Mouse (Mus musculus): ENCODE data around the gene Btn2a2. TPM values are rescaled to one million over a fixed set of nuclear protein-coding genes. Genes with fewer than 3 reads are reported as not detected.
A peak's percentile ranks its signal among the peaks of the same experiment; 100 is the strongest.

The Btn2a2 gene
- total RNA-seq, 2 experiments from 2014 or later, result not detected

DNA sequence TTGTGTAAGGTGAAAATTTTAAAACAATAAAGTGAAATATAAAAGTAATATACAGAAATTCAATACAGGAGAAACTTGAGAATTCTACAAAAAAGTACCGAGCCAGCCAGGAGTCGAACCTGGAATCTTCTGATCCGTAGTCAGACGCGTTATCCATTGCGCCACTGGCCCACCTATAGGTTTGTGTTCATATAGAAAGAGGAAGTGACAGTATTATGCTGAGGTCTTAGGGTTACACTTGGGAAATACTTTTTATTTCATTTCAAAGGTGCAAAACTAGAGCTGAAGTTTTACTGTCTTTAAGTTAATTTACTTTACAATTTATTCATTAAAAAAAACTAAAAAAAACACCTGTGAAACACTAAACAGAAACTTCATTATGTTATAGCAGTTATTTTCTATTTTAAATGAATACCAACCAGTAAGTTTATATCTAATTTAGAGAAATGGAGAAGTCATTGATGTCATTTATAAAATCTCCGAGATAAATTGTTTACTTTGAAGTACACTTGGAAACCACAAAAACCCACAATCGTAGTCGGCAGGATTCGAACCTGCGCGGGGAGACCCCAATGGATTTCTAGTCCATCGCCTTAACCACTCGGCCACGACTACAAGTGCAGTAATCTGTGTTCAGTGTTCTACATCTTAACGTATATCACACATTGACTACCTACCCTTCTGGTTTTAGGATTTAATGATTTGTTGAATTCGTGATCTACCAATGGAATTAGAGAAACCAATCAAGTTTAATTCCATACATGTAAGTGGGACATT is 12.0 kb upstream of the Btn2a2 start:
- ATAC-seq (replicated peaks; ENCODE audit: low FRiP score, low TSS enrichment, poor library complexity, severe bottlenecking), result peak; percentile 38

DNA sequence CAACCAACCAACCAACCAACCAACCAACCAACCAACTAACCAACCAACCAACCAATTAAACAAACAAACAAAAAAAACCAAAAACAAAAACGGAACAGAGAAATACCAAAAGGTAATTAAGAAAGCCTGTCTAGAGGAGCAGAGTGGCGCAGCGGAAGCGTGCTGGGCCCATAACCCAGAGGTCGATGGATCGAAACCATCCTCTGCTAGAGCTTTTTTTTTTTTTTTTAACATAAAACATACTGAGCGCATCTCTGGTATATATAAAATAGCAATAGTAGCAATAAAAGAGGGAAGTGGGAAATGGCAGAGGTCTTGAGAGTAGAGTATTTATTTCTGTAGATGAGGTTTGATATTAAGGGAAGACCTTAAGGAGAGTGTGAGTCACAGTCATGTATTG is 11.3 kb upstream of the Btn2a2 start:
- no peak for ATAC-seq (replicated peaks; ENCODE audit: low FRiP score, low TSS enrichment, poor library complexity, severe bottlenecking)

DNA sequence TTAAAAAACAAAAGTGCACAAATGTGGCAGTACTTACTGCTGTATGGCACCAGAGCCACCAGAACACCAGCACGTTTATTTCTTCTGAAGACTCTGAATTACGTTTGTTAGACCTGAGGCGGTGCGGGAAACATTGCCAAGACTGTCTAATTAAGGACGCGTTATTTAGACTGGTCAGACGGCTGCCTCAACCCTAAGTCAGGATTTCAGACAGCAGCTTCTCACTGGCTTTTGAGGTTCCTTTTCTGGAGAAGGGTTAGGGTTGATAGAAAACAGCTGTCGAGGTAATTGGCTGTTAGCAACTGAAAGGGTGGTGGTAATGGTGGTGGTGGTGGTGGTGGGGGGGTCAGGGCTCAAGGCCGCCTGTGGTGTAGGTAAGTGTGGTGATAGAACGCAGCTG is 10.0 kb upstream of the Btn2a2 start:
- ATAC-seq (replicated peaks; ENCODE audit: low FRiP score, low TSS enrichment, poor library complexity, severe bottlenecking), result no peak

DNA sequence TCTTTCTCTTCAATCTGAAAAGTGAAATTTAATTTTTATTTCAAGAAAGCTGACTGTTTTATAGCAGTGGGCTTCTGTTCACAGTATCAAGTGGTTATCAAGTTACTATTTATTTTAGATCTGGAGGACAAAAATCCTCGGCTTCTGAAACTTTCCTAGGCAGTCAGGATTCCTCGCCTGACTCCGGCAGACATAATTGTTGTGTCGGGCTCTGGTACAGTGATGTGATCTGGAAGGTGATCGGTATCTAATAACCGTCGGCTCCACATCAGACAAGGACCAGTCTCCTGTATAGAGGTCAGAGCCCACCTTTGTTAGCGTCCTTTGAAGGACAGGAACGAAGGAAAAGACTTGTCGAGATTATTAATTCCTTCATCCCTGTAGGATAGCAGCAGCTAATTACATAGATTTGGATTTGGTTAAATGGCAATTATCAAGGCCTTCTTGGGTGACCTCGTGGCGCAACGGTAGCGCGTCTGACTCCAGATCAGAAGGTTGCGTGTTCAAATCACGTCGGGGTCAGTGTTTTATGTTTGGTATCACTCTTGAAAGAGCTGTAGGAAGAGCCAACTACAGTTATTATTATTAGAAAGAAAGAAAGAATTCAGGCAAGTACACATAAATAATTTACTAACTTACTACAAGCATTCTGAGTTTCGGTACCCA is 9.1 kb upstream of the Btn2a2 start:
- ATAC-seq (replicated peaks; ENCODE audit: low FRiP score, low TSS enrichment, poor library complexity, severe bottlenecking), result no peak

- ATAC-seq (replicated peaks; ENCODE audit: low FRiP score, low TSS enrichment, poor library complexity, severe bottlenecking), result no peak
These were observed 6.9 kb upstream of the Btn2a2 start for GRCm38 (mm10) chr13:23495526-23495925.

DNA sequence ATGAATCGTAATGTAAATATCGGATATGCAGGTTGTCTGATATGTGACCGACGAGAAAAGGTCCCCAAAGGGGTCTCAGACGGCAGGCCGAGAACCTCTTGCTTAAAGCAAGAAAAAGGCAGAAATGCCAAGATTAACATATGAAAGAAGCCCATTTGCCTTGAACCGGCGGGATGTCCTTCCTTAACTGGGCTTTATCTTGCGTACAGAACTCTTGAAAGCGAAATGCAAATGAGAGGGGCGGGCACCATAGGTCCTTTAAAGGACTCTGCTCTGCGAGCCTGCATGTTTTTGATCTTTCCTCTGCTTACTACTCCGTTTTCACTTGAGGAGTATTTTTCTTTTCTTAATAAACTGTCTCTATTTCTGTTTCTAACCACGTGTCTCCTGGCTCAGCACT is 3.3 kb upstream of the Btn2a2 start:
- ATAC-seq (replicated peaks; ENCODE audit: low FRiP score, low TSS enrichment, poor library complexity, severe bottlenecking), result 0 out of 2 replicates have a peak, but pooled peaks have one; percentile 54

DNA sequence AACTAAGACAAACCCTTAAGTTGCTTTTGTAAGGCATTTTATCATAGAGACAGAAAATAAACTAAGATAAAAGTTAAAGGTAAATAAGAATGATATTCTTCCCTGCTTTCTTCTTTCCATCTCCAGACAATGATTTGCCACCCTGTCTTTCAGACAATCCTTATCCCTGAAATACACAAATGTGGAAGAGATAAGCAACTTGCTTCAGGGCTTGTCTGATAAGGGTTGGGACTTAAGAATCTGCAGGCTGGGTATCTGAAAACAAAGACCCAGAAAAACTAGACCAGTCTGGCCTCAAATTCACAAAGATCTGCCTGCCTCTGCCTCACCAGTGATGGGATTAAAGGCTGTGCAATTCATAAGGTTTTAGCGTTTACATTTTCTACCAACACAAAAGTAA is 2.6 kb upstream of the Btn2a2 start:
- ATAC-seq (replicated peaks; ENCODE audit: low FRiP score, low TSS enrichment, poor library complexity, severe bottlenecking), result 0 out of 2 replicates have a peak, but pooled peaks have one; percentile 32

GRCm38 (mm10) chr13:23490863-23491262 is 2.2 kb upstream of the Btn2a2 start:
- peak; percentile 16; the same call in 1 of the 2 replicates for ATAC-seq (replicated peaks; ENCODE audit: low FRiP score, low TSS enrichment, poor library complexity, severe bottlenecking)

GRCm38 (mm10) chr13:23485271-23485670 is 3.4 kb downstream of the Btn2a2 start:
- ATAC-seq (replicated peaks; ENCODE audit: low FRiP score, low TSS enrichment, poor library complexity, severe bottlenecking), result no peak

DNA sequence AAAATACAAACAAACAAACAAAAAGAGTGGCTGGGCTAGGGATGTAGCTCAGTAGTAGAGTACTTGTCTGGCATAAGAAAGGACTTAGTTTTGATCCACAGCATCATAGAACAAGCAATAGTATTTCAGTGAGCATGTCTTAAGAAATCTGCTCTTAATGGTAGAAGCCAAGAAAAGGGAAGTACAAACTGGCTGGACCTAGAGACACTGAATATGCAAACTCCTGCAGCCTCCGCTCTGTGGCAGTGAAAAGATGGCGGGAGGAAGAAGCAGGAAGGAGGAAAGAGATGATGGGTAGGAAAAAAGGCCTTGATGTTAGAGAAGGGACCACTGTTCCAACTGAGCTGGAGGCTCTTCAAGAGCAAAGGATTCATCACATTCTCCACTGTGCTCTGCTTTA is 5.5 kb downstream of the Btn2a2 start:
- no peak for ATAC-seq (replicated peaks; ENCODE audit: low FRiP score, low TSS enrichment, poor library complexity, severe bottlenecking)

DNA sequence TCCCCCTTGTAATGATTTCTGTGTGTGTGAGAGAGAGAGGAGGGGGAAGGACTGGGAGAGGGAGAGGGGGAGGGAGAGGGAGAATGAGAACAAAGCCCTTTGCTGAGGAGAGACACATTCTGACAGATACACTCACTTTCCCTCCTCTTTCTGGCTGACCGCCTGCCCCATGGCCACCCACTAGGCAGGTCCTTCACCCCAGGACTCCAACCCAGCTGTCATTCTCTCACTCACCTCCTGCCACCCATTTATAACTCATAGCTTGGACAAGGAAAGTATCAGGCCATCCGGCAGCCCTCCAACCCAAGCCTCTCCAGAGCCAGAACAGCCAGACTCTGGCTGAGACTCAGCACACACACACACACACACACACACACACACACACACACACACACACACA is 13.0 kb downstream of the Btn2a2 start:
- no peak for ATAC-seq (replicated peaks; ENCODE audit: low FRiP score, low TSS enrichment, poor library complexity, severe bottlenecking)

DNA sequence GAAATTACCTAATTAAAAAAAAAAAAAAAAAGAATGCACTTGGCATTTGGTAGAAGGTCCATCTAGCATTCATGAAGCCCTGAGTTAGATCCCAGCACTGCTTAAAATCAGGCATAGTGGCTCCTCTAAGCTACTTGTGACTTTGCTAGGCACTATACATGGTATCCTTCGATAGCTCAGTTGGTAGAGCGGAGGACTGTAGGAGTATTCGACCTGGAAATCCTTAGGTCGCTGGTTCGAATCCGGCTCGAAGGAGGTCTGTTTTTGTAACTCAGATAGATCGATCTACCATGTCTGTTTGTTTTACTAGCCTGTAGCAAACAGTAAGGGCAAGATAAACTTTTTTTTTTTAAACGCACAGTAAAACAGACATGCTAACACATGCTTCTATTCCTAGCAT is 21.7 kb downstream of the Btn2a2 start:
- peak; percentile 62 for ATAC-seq (replicated peaks; ENCODE audit: low FRiP score, low TSS enrichment, poor library complexity, severe bottlenecking)

- ATAC-seq (replicated peaks; ENCODE audit: low FRiP score, low TSS enrichment, poor library complexity, severe bottlenecking), result no peak
These were observed 22.4 kb downstream of the Btn2a2 start for GRCm38 (mm10) chr13:23466306-23466705.

GRCm38 (mm10) chr13:23465600-23466109 is 23.0 kb downstream of the Btn2a2 start, which contains the start of gene Btn1a1:
Btn1a1 (minus strand) TSS chr13:23465901.
- peak; percentile 62 for ATAC-seq (replicated peaks; ENCODE audit: low FRiP score, low TSS enrichment, poor library complexity, severe bottlenecking)

- ATAC-seq (replicated peaks; ENCODE audit: low FRiP score, low TSS enrichment, poor library complexity, severe bottlenecking), result no peak
These were observed 23.8 kb downstream of the Btn2a2 start for GRCm38 (mm10) chr13:23464841-23465366.

DNA sequence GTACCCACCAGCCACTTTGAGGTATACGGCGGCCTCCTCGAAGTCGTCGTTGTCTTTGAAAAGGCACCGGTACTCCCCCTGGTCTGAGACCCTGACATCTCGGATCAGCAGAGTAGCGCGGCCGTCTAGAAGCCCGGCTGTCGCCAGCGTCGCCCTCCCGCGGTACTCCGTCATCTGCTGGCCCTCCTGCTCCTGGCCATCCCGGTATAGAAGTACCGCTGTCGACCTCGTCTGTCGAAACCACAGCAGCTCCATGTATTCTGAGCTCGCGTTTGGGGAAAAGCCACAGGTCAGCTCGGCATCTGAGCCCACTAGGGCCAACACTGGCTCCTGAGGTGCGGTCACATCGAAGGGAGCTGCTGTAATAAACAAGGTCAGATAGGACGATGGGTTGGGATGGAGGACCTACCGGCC is 24.4 kb downstream of the Btn2a2 start:
- ATAC-seq (replicated peaks; ENCODE audit: low FRiP score, low TSS enrichment, poor library complexity, severe bottlenecking), result 0 out of 2 replicates have a peak, but pooled peaks have one; percentile 14

GRCm38 (mm10) chr13:23463381-23464223 is 25.1 kb downstream of the Btn2a2 start:
- peak; percentile 14; the same call in 1 of the 2 replicates for ATAC-seq (replicated peaks; ENCODE audit: low FRiP score, low TSS enrichment, poor library complexity, severe bottlenecking)

GRCm38 (mm10) chr13:23462669-23463068 is 26.0 kb downstream of the Btn2a2 start:
- ATAC-seq (replicated peaks; ENCODE audit: low FRiP score, low TSS enrichment, poor library complexity, severe bottlenecking), result no peak

- no peak for ATAC-seq (replicated peaks; ENCODE audit: low FRiP score, low TSS enrichment, poor library complexity, severe bottlenecking)
These were observed 26.6 kb downstream of the Btn2a2 start for GRCm38 (mm10) chr13:23462063-23462462.
